Mouse (Mus musculus) thymus, adult 2 months (tissue): Measurements from ENCODE around the gene Ehd3.

Source experiments
- CTCF ChIP-seq: fragments of 200-500 bp; IDR thresholded peaks from 2 replicates; pipeline ENCODE4 v1.5.1; 2012; ENCODE audit warnings: mild to moderate bottlenecking, control low read depth, low read length, moderate library complexity, borderline replicate concordance; ENCODE audit not compliant: control insufficient read depth, poor library complexity, insufficient read depth; ENCODE audit errors: extremely low read depth
- POLR2A ChIP-seq: fragments of 200-500 bp; IDR thresholded peaks from 2 replicates; pipeline ENCODE4 v1.6.1; 2012; ENCODE audit warnings: mild to moderate bottlenecking, low read length, control low read depth, moderate library complexity; ENCODE audit not compliant: control insufficient read depth, poor library complexity, insufficient read depth; ENCODE audit errors: extremely low read depth

DNA sequence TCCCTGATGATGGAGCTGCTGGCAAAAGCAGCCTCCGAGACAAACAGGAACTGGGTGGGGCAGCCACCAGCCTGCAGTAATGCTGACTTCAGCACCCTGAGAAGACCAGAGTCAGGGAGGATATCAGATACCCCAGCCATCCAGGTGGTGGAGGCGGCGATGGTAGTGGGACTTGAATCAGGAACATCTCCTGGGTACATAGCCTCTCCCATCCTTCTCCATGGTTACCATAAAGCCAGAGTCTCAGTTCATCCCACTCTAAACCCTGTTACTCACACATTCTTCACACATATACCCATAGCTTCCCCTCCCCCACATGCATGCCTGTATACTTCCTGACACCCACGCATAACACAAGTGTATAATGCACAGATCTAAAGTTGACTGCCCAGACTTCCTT, 18.3 kb downstream of the Ehd3 start:
- TF ChIP-seq CTCF (no peak), POLR2A (no peak)
